Mouse (Mus musculus) E14TG2a.4 (cell line): ENCODE data around the gene Atp2b2.

Source experiments
- CTCF ChIP-seq: conservative IDR thresholded peaks from 2 replicates; pipeline ENCODE4 v1.5.1; 2014; ENCODE audit warnings: low read length
- NANOG ChIP-seq: IDR thresholded peaks from 2 replicates; pipeline ENCODE4 v1.6.1; 2014; ENCODE audit warnings: borderline replicate concordance, low read length, mixed read lengths
- POU5F1 ChIP-seq: IDR thresholded peaks from 2 replicates; pipeline ENCODE4 v1.6.1; 2014; ENCODE audit warnings: low read length, borderline replicate concordance

DNA sequence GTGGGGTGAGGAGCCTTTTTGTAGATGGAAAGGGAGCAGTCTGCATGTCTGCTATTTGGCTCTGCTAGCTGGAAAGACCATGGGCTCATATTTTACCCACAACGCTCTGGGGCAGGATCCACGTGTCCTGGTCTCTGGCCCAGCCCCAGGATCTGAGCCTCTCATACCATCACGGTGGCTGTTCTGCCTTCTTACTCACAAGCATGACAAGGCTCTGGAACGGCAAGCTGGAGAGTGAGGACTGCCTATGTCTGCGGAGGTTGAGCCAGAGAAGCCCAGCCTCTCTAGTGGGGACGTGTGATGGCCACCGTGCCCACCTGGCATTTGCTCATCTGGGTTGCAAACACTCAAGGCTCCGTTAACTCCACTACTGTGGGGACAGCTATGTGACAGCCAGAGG is 63.7 kb downstream of the Atp2b2 start:
- TF ChIP-seq CTCF: no peak
- no peak for TF ChIP-seq POU5F1
- TF ChIP-seq NANOG: no peak
